Mouse (Mus musculus): ENCODE data around the gene Mcrs1.

Gene Mcrs1

GRCm38 (mm10) chr15:99198761-99199160, 53.0 kb downstream of the Mcrs1 start:
- no peak for DNase-seq

- no peak for DNase-seq
Observed at GRCm38 (mm10) chr15:99195043-99195442, 56.7 kb downstream of the Mcrs1 start.

GRCm38 (mm10) chr15:99194358-99194757, 57.4 kb downstream of the Mcrs1 start:
- no peak for DNase-seq
